Mouse (Mus musculus) thymus, adult 18-20 months (tissue): ENCODE measurements around the gene Aqp7.

Experiments
- DNase-seq, 2 experiments: peaks; one replicate each; pipeline ENCODE4 v3.0.0; 2022; ENCODE audit warnings: mixed read lengths in 2 of 2

Aqp7 gene

GRCm38 (mm10) chr4:40996302-40996701 is 51.6 kb downstream of the Aqp7 start:
- DNase-seq = no peak

GRCm38 (mm10) chr4:40989633-40990032 is 58.3 kb downstream of the Aqp7 start:
- no peak for DNase-seq

DNA sequence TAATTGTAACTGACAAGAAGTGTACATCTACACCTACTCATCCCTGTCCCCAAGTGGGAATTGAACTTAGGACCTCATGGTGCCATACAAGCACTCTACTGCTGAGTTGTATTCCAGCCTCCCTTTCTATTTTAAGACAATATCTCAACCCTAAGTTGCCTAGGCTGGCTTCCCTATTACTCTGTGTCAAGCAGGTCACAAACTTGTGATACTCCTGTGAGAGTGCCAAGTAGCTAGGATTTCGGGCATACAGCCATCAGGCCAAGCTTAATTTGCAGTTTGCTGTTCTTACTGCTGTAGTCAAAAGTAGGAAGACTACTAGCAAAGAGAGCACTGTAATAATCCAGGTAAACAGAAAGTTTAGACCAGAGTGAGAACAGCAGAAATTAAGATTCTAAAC is 64.3 kb downstream of the Aqp7 start:
- DNase-seq = no peak
